Mouse (Mus musculus): ENCODE results near the gene Fam78b.

DNA sequence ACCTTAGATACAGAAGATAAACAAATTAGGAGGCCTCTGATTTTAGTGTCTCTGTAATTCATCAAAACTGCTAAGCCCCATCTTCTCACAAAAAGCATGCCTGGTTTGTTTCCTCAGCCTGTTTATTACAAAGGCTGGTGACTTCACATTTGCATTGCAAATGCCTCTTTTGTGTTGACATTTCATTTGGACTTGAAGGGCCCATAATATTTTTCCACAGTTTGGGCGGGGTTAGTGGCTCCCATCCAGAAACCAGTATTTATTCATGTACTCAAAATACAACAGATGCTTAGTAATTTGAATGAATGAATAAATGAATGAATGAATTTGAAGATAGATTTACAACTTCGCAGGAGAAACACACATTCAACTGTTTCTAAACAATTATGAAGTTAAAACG is 115.5 kb downstream of the Fam78b start:
- no peak for TF ChIP-seq CHD2 (IDR thresholded peaks at IDR 0.05; ENCODE audit: low read depth, low read length)
- TF ChIP-seq ZNF384 (IDR thresholded peaks at IDR 0.05; ENCODE audit: low read depth, low read length) = no peak
- no peak for TF ChIP-seq MAFK (IDR thresholded peaks at IDR 0.05; ENCODE audit: insufficient read depth, low read depth, low read length)
